Mouse (Mus musculus): ENCODE results near the gene Slc26a11.

Slc26a11 gene

GRCm38 (mm10) chr11:119355443-119356385, at the start of gene Slc26a11, which contains the start of gene Sgsh:
Slc26a11 (plus strand) TSS chr11:119355557.
Sgsh (minus strand) TSS chr11:119355536.
- DNase-seq (ENCODE audit: low spot score), result peak; percentile 69

- DNase-seq (ENCODE audit: low spot score), result no peak
Measured at GRCm38 (mm10) chr11:119306762-119307657, 48.3 kb upstream of the Slc26a11 start.

DNA sequence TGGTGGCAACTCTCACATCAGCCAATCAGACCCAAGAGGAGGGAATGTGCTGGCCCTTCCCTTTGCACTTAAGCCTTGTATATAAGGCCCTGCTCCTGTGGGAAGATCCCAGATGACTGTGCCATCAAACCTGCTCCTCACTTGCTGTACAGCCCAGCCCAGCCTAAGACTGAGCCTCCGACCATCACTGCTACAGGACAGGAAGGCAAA, 47.8 kb upstream of the Slc26a11 start, which contains the start of gene Card14:
Gene Card14 (plus strand): TSS at position 111 of the 210 bp plus-strand sequence.
- DNase-seq (ENCODE audit: low spot score), result no peak

- DNase-seq (ENCODE audit: low spot score), result no peak
Measured at GRCm38 (mm10) chr11:119307916-119308315, 47.4 kb upstream of the Slc26a11 start.

DNA sequence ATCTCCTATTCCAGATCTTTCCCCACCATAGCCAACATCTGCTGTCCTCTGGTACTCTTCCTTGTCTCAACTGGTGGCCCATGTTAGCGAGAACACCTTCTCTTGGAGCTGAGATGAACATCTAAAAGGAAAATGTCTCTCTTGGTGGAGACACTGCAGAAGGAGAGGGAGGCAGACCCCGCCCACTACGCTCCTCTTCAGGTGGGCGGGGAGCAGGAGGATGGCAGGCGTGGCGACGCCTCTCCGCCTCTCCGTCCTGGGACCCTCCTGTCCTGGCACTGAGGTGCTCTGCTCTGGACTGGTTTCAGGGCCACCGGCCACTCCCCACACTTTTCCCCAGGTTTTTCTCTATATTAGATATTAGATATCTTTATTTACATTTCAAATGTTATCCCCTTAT, 44.7 kb upstream of the Slc26a11 start:
- no peak for DNase-seq (ENCODE audit: low spot score)

GRCm38 (mm10) chr11:119314252-119314936, 41.0 kb upstream of the Slc26a11 start:
- no peak for DNase-seq (ENCODE audit: low spot score)

DNA sequence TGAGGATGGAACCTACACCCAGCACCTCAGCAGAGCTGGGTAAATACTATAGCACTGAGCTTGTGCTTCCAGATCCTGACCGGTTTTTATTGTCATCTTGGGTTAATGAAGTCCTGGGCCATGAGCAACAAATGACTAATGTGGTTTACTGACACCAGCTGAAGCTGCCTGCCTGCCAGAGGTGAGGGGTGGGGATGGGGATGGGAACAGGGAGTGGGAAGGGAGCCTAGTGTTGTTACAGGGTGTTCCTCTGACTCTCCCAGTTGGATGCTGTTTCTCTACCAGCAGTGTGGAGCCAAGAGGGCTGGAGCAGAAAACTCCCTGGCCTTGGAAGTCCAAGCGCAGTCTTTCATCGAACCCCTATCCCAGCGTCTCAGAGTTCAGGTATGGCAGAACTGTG, 38.6 kb upstream of the Slc26a11 start:
- no peak for DNase-seq (ENCODE audit: low spot score)

DNA sequence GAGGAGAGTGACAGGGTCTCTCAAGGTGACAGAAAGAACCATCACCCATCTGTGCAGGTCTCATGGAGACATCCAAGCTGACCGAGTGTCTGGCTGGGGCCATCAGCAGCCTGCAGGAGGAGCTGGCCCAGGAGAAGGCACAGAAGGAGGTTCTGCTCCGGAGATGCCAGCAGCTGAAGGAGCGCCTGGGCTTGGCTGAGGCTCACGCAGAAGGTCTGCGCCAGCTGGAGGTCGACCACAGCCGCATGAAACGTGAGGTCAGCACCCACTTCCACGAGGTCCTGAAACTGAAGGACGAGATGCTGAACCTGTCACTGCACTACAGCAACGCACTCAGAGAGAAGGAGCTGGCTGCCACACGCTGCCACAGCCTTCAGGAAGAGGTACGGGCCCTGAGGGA, 32.8 kb upstream of the Slc26a11 start:
- no peak for DNase-seq (ENCODE audit: low spot score)

- DNase-seq (ENCODE audit: low spot score), result no peak
Measured at GRCm38 (mm10) chr11:119325068-119325467, 30.3 kb upstream of the Slc26a11 start.

DNA sequence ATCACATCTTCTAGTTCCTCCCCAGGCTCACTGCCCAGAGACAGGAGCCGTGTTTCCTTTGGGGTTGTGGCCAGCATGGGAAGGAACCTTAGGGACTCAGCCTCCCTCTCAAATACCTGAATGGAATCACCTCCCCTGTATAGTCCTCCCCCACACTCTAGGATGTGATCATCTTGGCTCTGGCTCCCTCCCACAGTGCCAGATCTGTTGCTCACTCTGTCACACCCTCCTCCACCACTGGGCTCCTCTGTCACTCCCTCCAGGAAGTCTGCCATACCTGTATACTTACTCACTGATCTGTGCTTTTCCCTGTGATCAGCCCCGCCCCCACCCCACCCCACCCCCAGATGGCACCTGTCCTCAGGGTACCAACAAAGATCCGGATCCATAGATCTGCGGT, 24.8 kb upstream of the Slc26a11 start:
- DNase-seq (ENCODE audit: low spot score), result no peak

GRCm38 (mm10) chr11:119331970-119332369, 23.4 kb upstream of the Slc26a11 start:
- no peak for DNase-seq (ENCODE audit: low spot score)

DNA sequence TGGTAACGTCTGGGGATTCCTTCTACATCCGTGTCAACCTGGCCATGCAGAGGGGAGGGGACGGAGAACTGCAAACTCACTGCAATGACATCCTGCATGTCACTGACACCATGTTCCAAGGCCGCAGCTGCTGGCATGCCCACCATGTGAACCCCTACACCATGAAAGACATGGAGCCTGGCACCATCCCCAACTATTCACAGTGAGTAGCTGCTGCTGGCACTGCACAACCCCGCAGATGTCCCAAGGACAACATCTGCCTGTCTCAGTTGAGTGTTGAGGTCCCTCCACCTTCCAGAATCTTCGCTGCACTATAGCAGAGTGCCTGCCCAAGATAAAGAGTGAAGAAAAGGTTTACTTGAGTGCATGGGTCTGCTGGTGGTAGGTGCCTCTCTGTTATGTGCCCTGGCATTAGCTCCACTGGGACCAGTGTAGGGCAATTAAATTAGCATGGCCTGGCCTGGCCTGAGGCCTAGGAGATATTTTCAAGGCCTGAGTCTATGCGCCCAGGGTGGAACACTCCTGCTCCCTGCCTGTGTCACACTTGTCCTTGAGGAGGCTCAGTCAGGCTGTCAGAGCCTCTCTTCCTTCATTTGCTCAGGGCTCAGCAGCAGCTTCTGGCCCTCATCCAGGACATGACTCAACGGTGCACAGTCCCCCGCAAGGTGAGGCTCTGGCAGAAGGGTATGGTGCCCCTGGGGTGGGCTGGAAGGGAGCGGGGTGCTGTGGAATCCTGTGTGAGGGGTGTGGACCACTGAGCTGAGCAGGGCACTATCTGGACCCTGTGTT, 16.9 kb upstream of the Slc26a11 start:
- DNase-seq (ENCODE audit: low spot score), result no peak

DNA sequence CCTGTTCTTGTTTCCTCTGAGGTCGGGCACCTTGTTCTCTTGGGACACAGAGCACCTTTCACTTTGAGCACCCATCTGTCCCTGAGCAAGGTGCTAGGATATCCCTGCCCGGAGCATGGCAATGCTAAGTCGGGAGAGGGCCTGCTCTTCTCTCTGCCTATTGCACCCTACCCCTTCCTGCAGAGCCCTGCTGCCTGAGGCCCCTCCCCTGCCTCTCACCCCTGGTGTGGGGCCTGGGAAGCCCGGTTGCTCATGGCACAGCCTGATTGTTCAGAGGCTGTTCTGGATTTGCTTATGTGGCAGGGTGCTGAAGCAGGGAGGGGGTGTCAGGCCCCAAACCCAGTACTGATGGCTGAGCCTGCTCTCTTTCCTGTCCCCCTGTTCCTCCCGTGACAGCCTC, 16.2 kb upstream of the Slc26a11 start:
- no peak for DNase-seq (ENCODE audit: low spot score)

DNA sequence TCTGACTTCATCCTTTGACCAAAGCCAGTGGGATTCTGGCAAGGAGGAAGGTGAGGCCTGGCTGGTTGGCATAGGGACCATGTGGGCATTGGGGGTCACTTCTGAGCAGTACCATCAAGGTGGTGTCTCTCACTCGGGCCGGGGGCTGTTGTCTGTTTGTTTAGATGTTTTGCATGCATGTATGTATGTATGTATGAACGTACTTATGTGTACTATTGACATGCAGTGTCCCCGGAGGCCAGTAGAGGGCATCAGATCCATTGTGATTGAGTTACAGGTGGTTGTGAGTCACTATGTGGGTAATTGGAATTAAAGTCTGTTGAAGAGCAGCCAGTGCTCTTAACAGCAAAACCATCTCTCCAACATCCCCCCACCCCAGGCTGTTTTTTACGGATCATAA, 15.7 kb upstream of the Slc26a11 start:
- peak; percentile 67 for DNase-seq (ENCODE audit: low spot score)

DNA sequence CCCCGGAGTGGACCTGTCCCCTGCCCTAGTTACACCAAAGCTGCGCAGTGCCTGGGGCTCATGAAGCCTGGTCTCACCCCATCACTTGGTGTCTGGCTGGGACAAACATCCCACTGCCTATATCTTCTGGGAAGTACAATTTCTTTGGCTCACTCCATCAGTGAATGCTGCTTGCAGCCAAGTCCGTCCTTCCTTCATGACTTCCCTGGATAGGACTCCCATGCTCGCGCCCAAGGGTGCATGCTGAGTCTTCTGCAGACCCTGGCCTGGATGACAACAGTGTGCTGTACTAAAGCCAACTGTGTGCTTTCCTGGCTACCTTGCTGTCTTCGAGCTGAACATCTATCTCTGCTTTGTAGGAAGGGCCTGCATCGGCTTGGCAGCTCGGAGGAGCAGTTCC, 11.2 kb upstream of the Slc26a11 start:
- DNase-seq (ENCODE audit: low spot score), result no peak

DNA sequence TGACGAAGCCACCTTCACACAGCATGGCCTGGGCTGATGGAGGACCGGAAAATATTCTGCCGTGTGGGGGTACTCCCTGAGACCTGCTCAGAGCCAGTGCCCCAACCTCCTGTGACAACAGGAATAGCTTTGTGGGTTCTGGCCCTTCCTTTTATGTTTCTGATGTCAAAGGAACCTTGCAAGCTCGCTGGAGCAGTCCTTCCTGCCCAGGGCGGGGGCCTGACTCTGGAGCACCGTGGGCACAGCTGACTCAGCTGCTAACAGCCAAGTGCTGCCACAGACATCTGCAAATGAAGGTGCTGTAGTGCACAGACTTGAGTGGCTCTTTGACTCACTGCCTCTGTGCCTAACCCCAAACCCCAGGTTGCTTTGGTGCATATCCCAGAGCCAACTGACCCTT, 10.5 kb upstream of the Slc26a11 start:
- no peak for DNase-seq (ENCODE audit: low spot score)

DNA sequence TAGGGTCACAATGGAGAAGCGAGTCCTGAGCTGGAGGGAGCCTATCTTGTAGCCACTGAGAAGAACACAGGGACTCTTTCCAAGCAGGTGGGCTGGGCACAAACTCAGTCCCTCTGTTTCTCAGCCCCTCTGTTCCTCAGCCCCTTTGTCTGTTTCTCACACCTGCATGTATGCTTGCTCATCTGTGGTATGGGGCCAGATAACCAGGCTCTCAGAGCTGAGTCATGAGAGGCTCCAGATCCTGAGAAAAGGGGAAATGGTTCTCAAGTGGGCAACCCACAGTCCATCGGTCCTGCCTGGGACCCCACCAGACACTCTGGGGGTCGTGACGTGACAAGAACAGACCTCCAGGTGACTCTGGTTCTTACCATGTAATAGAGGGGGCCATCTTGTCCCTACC, 8.2 kb upstream of the Slc26a11 start:
- DNase-seq (ENCODE audit: low spot score), result no peak

DNA sequence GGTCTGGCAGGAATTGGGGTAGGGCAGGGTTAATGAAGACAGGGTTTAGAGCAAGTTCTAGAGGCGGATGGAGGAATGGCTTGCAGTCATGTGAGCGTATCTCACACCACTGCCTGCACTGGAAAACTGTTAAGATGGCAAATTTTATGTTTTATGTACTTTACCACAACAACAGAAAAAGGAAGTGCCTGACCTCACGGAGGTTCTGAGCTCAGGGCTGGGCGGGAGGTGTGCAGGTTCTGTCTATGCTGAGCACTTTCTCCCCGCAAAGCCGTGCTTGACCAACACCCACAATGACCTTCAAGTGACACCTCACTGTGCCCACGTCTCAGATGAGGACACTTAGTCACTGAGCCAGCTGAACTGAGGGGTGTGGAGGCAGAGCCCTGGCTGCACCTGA, 3.2 kb upstream of the Slc26a11 start:
- DNase-seq (ENCODE audit: low spot score), result no peak

- no peak for DNase-seq (ENCODE audit: low spot score)
Measured at GRCm38 (mm10) chr11:119353946-119354345, 1.4 kb upstream of the Slc26a11 start.

GRCm38 (mm10) chr11:119354798-119355442, 437 bp upstream of the Slc26a11 start:
- peak; percentile 48 for DNase-seq (ENCODE audit: low spot score)

DNA sequence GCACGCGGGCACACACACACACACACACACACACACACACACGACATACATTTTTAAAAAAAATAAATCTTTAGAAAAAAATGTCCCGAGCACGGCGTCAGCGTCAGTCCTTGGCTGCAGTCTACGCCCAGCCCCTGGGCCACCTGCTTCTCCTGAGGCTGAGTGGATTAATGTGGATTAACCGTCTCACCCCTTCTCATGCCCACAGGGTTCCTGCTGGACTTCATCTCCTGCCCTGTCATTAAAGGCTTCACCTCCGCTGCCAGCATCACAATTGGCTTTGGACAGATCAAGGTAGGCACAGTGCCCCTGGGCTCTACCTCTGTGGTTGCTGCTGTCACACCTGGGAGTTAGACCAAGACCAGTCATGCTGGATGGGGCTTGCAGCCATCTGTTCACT, 3.7 kb downstream of the Slc26a11 start:
- DNase-seq (ENCODE audit: low spot score), result no peak

All from spleen, adult 12 weeks (tissue).